Comparison of ENCODE assay signal across 40 mouse cellular contexts in the genomic region with DNA sequence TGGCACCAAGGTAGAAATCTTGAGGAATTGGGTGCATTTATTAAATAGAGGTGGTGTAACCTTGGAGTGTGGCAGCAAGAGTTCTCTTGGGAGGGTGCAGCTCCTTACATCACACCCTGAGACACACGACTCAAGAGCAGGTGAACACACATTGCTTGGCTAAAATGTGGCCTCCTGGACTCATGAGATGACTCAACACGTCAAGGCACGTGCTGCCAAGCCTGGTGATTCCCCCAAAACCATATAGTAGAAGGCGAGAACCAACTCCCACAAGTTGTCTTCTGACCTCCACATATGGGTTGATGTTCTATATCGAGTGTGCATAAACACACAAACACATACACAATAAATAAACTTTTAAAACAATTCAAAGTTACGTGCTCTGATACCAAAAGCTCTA. TPM values are rescaled to one million over a fixed set of nuclear protein-coding genes. Genes with fewer than 3 reads are reported as not detected.
"Had no signal": no experiment of that assay in that cellular context is flagged by ENCODE, and none has a peak within 500 bp of the region (broad histone marks: within the 10 kb centered on the region; RNA-seq: fewer than 3 reads in every experiment).

No protein-coding gene starts in this region.

- H3K9me3 ChIP-seq: limb, embryonic 10.5 days; limb, embryonic 12.5 days; limb, embryonic 13.5 days; limb, embryonic 15.5 days; liver, embryonic 12.5 days; liver, embryonic 13.5 days; liver, embryonic 15.5 days; lung, embryonic 15.5 days; megakaryocyte, embryonic 14.5 days; midbrain, embryonic 10.5 days; midbrain, embryonic 12.5 days; midbrain, embryonic 13.5 days; neural tube, embryonic 12.5 days had no signal

- H3K4me3 ChIP-seq: limb, embryonic 10.5 days; limb, embryonic 12.5 days; limb, embryonic 13.5 days; limb, embryonic 15.5 days; liver, embryonic 12.5 days; liver, embryonic 13.5 days; liver, embryonic 15.5 days; lung, embryonic 15.5 days; megakaryocyte, embryonic 14.5 days; midbrain, embryonic 10.5 days; midbrain, embryonic 12.5 days; midbrain, embryonic 13.5 days; myocyte; neural tube, embryonic 12.5 days had no signal

- H3K4me1 ChIP-seq: liver, embryonic 12.5 days; liver, embryonic 13.5 days; liver, embryonic 15.5 days; midbrain, embryonic 10.5 days; midbrain, embryonic 12.5 days; midbrain, embryonic 13.5 days; neural tube, embryonic 12.5 days had no signal

- H3K27ac ChIP-seq: limb, embryonic 10.5 days; limb, embryonic 12.5 days; limb, embryonic 13.5 days; limb, embryonic 15.5 days; liver, embryonic 12.5 days; liver, embryonic 13.5 days; liver, embryonic 14.5 days; liver, embryonic 15.5 days; lung, embryonic 15.5 days; macrophage; midbrain, embryonic 10.5 days; midbrain, embryonic 12.5 days; midbrain, embryonic 13.5 days; neural tube, embryonic 12.5 days had no signal

- H3K9ac ChIP-seq: limb, embryonic 12.5 days; limb, embryonic 13.5 days; limb, embryonic 15.5 days; liver, embryonic 12.5 days; liver, embryonic 13.5 days; liver, embryonic 14.5 days; liver, embryonic 15.5 days; liver, postnatal 0 days; lung, embryonic 14.5 days; lung, embryonic 15.5 days; midbrain, embryonic 12.5 days; midbrain, embryonic 13.5 days; neural tube, embryonic 12.5 days had no signal

- ATAC-seq: liver, embryonic 12.5 days; liver, postnatal 0 days; lung, postnatal 0 days; midbrain, embryonic 13.5 days; midbrain, embryonic 16.5 days had no signal

- DNase-seq: left cerebral cortex, postnatal 4 days; liver; liver, embryonic 13.5 days; liver, postnatal 0 days; lung, adult 18-20 months; lung, adult 2 months; lung, embryonic 14.5 days; lung, postnatal 10 days; lung, postnatal 14 days; lung, postnatal 36 days; lung, postnatal 4 days; midbrain, embryonic 14.5 days had no signal

- H3K27me3 ChIP-seq: limb, embryonic 15.5 days; lung, embryonic 15.5 days; midbrain, embryonic 12.5 days; midbrain, embryonic 13.5 days; neural tube, embryonic 12.5 days had no signal

- H3K4me2 ChIP-seq: limb, embryonic 12.5 days; limb, embryonic 13.5 days; limb, embryonic 15.5 days; liver, embryonic 11.5 days; liver, embryonic 12.5 days; liver, embryonic 13.5 days; liver, embryonic 15.5 days; lung, embryonic 14.5 days; lung, embryonic 15.5 days; midbrain, embryonic 12.5 days; midbrain, embryonic 13.5 days; neural tube, embryonic 12.5 days had no signal

- H3K36me3 ChIP-seq: limb, embryonic 10.5 days; limb, embryonic 12.5 days; limb, embryonic 13.5 days; limb, embryonic 15.5 days; liver, embryonic 12.5 days; liver, embryonic 13.5 days; liver, embryonic 15.5 days; lung, embryonic 15.5 days; midbrain, embryonic 10.5 days; midbrain, embryonic 12.5 days; midbrain, embryonic 13.5 days; neural tube, embryonic 12.5 days had no signal

RNA-seq across cellular contexts. Expression of a gene that starts 25.8 kb away (rescaled TPM):
- total RNA-seq: left cerebral cortex, adult 8-10 months; left cerebral cortex, postnatal 25 days; megakaryocyte-erythroid progenitor cell, adult 5-6 weeks; midbrain, postnatal 0 days; monocyte, adult 5-6 weeks had no signal
- polyA plus RNA-seq: limb, embryonic 10.5 days; limb, embryonic 11.5 days; limb, embryonic 13.5 days; liver, adult 2 months; liver, embryonic 11.5 days; liver, embryonic 12.5 days; liver, embryonic 13.5 days; liver, embryonic 14.5 days; liver, embryonic 16.5 days; liver, postnatal 0 days; lung, adult 2 months; lung, embryonic 14.5 days; macrophage; midbrain, embryonic 14.5 days; midbrain, embryonic 16.5 days; midbrain, postnatal 0 days; myocyte; neural tube, embryonic 11.5 days; neural tube, embryonic 12.5 days had no signal

RNA-seq across cellular contexts. Expression of a gene that starts 52.2 kb away (rescaled TPM):
- polyA plus RNA-seq: limb, embryonic 10.5 days; limb, embryonic 11.5 days; limb, embryonic 12.5 days; limb, embryonic 13.5 days; limb, embryonic 15.5 days; liver, embryonic 11.5 days; liver, embryonic 13.5 days; liver, embryonic 15.5 days; liver, postnatal 0 days; lung, embryonic 15.5 days; lung, embryonic 16.5 days; lung, postnatal 0 days; macrophage; midbrain, embryonic 13.5 days; midbrain, embryonic 16.5 days; midbrain, postnatal 0 days; myocyte; neural tube, embryonic 11.5 days; neural tube, embryonic 12.5 days had no signal
